Mouse (Mus musculus): Measurements from ENCODE around the gene Ran. TPM values are rescaled to one million over a fixed set of nuclear protein-coding genes. Genes with fewer than 3 reads are reported as not detected.

The Ran gene
- total RNA-seq, 2 experiments from 2014 or later: 141 to 171 TPM

DNA sequence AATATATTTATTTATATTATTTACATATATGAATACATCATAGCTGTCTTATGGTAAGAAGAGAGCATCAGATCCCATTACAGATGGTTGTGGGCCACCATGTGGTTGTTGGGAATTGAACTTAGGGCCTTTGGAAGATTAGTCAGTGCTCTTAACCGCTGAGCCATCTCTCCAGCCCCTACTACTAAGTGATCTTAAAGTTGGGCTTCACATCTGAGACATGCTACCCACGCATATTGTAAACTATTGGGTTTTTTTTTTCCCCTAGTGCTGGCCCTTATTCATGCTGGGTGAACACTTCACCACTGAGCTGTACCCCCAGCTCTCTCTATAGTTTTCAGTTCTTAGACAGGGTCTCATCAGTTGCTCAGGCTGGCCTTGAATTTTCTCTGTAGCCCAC lies 8.9 kb upstream of the Ran start:
- no peak for DNase-seq (ENCODE audit: extremely low spot score in 1 of 2, low spot score in 1 of 2)

DNA sequence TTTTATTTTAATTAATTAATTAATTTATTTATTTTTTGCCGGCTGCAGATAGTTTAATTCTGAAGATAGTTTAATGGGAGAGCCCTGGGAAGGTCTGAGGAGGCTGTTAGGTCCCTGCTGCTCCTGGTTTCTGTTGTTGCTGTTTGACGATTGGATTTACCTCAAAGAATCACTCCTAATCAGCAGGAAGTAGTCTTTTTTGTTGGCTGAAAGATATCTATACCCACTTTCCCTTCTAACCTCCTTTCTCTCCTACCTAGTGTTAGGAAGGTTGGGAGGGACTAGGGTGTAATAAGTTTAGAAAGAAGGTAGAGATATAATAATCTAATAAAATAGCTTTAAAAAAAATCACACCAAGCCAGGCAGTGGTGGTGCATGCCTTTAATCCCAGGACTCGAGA lies 4.8 kb upstream of the Ran start:
- no peak for DNase-seq (ENCODE audit: extremely low spot score in 1 of 2, low spot score in 1 of 2)

DNA sequence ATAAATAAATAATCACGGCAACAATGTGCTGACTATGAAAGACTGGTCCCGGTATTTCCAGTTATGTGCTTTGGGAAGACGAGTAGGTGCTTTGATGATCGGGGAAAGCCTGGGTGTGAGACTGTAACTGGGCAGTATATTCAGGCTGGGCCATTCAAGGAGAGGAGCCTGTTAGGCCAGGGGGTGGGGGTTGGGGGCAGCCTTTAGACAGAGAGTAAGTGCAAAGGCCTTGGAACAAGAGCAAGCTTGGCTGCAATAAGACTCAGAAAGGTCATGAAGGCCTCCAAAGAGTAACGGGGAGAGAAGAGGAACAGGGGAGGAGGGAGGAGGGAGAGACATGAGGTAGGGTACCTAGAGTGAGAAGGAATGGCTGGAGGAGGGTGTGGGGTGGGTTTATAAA lies 4.3 kb upstream of the Ran start:
- no peak for DNase-seq (ENCODE audit: extremely low spot score in 1 of 2, low spot score in 1 of 2)

DNA sequence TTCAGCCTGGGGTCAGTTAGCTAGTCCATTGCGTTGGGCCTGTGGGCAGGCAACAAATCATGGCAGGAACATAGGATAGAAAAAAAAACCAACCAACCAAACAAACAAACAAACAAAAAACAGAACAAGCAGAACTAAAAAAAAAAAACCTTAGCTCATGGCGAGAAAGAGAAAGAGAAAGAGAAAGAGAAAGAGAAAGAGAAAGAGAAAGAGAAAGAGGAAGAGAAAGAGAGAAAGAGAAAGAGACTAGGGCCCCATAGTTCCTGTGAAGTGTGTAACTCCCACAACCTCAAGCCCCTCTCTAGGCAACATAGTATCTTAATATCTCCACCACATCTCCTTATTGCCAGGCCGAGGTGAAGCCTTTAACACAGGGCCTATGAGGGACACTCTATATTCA lies 3.5 kb upstream of the Ran start:
- no peak for DNase-seq (ENCODE audit: extremely low spot score in 1 of 2, low spot score in 1 of 2)

DNA sequence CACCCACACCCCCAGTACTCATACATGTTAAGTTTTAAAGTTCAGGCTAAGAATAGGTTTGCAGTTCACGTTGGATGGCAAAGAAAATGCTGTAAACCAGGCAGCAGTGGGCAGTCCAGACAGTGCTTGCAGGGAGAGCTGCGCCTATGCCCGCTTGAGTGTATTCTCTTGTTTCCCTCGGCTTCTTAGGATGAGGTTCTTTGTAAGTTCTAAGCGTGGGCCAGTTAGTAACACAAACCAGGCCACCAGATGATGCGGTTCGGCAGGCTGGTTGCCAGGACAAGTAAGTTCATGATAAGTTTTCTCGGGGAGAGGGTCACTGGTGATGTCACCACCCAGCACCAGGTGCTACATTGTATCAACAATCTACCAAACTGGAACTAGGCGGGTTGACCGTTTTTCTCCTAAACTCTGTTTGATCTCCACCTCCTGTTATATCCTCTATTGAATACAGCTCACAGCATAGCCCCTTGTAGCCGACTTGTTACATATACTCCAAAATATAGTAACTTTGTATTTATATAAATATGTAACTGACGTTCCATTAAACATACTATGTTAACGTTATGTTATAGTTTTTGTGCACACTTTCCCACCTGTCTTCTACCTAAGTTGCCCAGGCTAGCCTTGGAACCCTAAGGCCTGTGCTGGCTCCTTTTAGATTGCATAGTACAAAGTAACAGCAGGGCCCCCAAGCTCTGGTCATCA lies 933 bp upstream of the Ran start:
- DNase-seq (ENCODE audit: extremely low spot score in 1 of 2, low spot score in 1 of 2): no peak

DNA sequence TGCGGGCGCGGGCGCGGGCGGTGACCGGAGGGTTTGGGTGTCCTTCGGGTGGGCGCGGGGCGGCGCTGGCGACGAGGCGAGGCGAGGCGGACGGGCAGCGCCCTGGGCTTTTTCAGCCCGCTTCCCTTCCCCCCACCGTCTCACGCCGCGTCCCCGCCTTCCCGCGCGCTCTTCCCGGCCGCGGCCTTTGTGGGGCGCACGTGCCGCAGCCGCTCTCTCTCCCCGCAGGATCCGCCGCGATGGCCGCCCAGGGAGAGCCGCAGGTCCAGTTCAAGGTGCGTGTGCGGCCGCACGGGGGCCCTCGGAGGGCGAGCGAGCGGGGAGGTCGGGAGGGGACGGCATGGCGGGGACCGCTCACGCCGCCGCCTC lies 415 bp downstream of the Ran start:
- no peak for DNase-seq (ENCODE audit: extremely low spot score in 1 of 2, low spot score in 1 of 2)

DNA sequence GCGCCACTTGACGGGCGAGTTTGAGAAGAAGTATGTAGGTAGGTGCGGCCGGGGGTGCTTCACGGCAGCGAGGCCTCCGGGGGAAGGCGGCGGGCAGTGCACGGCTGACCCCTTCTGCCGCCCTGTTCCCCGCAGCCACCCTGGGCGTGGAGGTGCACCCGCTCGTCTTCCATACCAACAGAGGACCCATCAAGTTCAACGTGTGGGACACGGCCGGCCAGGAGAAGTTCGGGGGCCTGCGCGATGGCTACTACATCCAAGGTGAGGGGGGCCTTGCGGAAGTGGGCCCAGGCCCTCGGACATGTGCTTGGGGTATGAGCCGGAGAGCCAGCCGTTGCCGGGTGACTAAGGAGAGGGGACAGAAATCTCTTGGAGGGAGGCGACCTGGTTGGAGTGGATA lies 862 bp downstream of the Ran start:
- peak in 1 of 2 experiments; percentile 17 for DNase-seq (ENCODE audit: extremely low spot score in 1 of 2, low spot score in 1 of 2)

DNA sequence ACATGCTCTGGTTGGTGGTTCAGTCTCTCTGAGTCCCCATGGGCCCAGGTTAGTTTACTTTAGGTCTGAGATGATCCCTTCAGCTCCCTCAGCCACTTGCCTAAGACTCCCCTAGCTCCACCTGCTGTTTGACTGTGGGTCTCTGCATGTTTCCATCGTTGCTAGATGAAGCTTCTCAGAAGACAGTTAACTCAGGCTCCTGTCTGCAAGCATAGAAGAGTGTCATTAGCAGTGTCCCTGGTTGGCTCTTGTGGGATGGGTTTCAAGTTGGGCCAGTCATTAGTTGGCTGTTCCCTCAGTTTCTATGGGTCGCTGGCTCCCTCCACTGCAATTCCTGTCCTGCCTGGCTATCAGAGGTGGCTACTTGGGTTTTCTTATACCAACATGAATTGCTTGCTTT lies 5.2 kb downstream of the Ran start:
- no peak for DNase-seq (ENCODE audit: extremely low spot score in 1 of 2, low spot score in 1 of 2)

DNA sequence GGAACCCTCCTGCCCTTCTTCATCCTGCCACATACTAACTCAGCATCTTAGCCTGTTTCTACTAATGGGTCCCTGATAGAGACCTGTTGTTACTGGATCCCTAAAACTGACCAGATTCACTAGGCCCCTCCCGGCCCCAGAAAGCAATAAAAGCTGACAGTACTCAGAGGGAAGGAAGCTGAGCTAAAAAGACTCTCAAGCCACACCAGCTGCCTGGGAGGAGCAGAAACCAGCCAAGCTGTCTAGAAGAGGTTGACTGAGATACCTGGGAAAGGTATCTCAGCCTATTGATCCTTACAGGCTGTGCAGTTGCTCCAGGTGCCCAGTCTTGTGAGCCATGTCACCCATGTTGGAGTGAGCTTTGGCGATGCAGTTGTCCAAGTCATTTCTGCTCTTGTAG lies 5.9 kb downstream of the Ran start:
- no peak for DNase-seq (ENCODE audit: extremely low spot score in 1 of 2, low spot score in 1 of 2)

DNA sequence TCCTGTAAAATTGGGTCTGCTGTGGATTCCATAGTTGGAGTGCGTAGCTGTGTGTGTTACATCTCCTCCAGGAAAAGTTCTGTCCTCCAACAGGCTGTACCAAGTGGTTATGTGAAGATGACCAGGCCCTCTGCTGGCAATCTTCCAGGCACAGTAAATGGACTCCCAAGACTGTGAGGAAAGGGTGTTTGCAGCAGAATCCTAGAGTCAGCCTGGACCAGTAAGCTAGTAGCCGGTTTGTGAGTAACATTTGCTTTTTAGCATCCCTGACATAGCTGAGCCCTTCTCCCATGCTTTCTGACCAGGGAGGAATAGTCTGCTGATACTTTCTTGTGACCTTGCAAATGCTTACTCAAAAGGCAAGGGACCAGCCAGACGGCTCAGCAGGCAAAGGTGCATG lies 6.3 kb downstream of the Ran start:
- DNase-seq (ENCODE audit: extremely low spot score in 1 of 2, low spot score in 1 of 2): no peak

DNA sequence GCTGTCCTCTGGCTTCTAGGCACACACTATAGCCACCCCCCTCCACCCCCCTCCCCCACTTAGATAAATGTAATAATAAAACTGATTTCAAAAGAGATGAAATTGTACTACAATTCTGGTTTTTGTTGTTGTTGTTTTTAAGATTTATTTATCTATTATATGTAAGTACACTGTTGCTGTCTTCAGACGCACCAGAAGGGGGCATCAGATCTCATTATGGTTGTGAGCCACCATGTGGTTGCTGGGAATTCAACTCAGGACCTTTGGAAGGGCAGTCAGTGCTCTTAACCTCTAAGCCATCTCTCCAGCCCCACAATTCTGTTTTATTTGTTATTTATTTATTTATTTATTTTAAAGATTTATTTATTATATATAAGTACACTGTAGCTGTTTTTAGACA lies 6.8 kb downstream of the Ran start:
- DNase-seq (ENCODE audit: extremely low spot score in 1 of 2, low spot score in 1 of 2): no peak

DNA sequence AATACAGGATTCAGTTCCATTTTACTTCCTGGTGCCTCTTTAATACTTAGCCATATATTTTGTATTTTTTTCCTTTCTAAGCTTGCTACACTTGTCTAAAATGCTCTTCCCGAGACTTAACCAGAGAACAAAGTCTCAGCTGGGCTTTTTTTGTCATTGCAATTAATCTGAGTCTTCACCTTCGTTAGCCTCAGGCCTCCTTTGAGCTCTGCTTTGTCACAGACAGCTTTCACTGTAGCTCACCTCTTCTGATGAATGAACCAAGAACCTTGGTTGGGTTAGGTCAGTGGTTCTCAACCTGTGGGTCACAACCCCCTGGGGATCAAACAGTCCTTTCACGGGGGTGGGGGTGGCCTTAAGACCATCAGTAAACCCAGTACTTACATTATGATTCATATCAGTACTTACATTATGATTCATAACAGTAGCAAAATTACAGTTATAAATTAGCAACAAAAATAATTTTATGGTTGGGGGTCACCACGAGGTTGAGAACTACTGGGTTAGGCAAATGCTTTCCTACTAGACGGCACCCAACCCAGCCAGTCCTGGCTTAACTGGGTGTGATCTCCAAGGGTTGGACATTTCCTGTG lies 9.4 kb downstream of the Ran start:
- DNase-seq (ENCODE audit: extremely low spot score in 1 of 2, low spot score in 1 of 2): no peak

DNA sequence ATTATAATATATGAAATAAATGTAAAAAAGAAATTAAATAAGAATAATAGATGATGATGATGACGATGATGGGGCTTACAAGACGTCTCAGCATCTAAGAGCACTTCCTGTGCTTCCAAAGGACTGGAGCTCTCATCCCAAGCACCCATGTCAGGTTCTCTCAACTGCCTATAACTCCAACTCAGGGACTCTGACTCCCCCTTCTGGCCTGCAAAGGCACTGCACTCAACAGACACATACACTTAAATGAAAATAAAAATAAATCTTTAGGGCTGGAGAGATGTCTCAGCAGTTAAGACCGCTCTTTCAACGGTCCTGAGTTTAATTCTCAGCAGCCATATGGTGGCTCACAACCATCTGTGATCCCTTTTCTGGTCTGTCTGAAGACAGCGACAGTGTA lies 16.8 kb downstream of the Ran start:
- no peak for DNase-seq (ENCODE audit: extremely low spot score in 1 of 2, low spot score in 1 of 2)

DNA sequence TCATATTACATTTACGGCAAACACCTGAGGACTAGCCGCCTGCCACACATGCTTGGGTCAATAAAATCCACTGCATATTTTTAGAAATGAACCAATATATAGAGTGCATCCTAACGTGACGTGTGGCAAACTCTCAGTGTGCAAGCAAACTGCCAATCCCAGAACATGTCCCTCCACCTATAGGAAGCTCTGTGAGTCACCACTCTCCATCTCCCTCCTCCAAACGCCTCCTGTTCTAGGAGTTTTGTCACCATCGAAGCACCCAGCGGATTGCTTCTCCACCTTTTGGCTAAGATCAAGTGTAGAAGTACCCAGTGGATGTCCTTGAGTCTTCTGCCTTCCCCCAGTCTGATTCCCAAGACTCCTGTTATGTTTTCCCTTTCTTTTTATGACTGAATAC lies 17.9 kb downstream of the Ran start:
- no peak for DNase-seq (ENCODE audit: extremely low spot score in 1 of 2, low spot score in 1 of 2)

DNA sequence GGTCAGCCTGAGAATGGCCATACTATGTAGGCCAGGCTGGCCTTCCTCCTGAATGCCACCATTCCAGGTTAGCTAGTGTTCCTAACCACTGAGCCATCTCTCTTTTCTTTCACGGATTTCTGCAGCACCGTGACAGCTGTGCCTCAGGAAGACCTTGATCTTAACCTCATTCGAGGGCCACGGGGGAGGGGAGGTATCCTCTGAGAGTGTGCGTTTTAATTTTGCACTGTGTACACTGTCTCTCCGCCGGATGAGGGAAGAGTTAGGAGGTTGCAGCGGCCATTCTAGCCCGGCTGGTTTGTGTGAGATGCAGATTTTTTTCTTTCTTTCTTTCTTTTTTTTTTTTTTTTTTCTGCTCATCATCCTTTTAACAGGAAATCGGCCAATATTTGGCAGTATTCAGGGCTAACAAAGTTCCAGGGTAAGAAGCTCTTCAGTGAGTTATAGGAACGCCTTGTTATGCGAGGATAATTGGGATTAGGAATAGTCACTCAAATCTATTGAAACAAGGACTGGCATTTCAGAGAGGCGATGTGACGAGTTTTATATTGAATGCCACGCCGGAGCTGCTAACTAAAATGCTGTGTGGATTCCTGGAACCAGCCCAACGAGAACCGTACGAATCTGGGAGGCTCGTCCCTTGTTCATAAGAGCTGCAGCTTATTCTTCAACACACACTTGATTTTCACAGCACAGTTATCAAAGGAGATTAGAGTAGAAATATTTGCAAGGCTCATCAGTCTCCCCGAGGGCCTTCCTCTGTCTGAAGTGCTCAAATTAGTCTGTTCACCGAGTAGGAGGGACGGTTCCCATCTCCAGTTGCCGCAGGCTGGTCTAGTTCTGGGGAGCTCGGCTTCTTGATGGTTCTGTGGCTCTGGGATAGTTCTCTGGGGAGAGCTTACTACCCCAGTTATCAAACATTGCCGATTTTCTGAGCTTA lies 26.0 kb downstream of the Ran start:
- DNase-seq (ENCODE audit: extremely low spot score in 1 of 2, low spot score in 1 of 2): peak in 1 of 2 experiments; percentile 48

DNA sequence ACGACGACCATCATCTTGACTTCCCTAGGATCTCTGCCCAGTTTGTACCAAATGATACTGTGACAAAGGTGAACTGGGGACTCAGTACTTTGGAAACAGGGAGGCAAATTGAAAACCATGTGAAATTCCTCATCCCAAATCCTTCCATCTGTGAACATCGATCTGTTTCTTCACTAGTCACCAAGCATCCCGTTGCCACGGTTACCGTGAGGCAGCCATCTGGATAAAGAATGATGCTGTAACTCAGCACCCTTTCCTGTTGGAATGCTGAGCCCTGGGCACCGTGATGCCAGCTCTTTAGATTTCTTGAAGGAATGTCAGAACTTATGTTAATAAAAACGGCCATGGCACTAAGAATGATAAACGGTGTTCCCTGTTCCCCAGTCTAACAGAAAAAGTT lies 29.5 kb downstream of the Ran start:
- peak in 1 of 2 experiments; percentile 63 for DNase-seq (ENCODE audit: extremely low spot score in 1 of 2, low spot score in 1 of 2)

DNA sequence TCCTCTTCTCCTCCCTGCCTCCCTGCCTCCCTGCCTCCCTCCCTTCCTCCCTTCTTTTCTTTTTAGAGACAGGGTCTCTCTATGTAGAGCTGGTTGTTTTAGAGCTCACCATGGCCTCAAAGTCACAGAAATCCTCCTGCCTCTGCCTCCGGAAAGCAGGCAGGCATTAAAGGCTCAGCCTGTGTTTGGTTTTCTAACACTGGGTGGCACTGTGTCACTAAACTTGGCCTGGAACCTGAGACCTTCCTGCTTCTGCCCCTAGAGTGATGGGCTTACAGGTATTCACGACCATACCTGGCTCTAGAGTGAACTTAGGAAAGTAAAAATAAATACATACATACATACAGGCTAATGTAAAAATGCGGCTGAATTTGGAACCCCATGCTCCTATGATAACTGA lies 32.0 kb downstream of the Ran start:
- DNase-seq (ENCODE audit: extremely low spot score in 1 of 2, low spot score in 1 of 2): no peak

DNA sequence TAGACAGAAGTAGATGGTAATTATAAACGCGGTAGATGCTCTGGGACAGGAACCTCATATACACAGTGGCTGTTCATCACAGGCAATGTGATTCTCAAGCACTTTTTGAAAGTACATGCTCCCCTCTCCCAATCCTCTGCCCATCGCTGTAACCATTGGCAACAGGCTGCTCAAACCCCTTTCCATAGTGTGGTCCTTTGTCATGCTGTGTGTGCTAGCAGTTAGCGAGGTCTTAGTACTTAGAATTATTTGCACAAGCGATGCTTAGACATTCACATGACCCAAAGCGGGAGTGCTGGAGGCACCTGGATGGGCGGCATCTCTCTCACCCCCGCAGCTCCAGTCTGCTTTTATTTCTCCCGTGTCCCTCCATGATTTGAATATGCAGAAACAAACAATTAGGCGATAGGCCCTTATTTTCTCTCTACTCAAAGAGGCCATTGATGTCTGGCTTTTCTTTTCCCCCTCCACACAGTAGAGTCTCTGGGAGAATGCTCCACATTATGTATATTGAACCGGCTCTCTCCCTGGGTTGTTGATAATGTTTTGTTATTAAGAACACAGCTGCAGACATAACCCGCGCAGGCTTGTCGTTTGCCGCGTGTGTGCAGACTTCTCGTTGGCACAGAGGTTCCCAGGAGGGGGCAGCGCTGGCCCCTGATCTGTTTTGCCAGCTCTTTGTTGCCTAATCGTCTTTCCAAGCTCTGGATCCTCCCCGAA lies 32.9 kb downstream of the Ran start:
- no peak for DNase-seq (ENCODE audit: extremely low spot score in 1 of 2, low spot score in 1 of 2)

DNA sequence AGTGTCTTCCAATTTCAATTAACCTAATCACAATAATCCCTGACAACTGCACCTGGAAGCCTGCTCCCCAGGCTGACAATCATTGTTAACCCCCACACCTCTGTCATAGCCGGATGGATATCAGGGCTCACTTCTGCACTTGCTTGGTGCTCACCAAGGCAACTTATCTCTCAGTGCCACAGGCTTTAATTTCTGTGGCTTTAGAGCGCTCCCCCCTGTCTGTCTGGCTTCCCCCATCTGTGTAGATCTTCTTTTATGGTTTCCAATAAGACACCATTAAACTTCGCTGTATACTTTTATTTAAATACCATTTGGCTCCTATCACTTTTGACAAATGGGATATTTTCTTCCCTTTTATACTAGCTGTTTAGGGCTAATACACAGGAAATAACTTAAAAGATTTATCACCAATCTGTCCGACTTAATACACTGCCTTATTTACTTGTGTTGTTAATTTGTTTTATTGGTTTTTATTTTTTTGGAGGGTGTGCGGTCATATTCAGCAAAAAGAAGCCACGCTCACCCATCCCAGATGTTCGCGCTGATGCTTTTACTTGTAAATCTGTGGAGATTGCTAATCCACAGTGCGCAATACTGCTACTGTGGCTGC lies 34.9 kb downstream of the Ran start:
- no peak for DNase-seq (ENCODE audit: extremely low spot score in 1 of 2, low spot score in 1 of 2)

DNA sequence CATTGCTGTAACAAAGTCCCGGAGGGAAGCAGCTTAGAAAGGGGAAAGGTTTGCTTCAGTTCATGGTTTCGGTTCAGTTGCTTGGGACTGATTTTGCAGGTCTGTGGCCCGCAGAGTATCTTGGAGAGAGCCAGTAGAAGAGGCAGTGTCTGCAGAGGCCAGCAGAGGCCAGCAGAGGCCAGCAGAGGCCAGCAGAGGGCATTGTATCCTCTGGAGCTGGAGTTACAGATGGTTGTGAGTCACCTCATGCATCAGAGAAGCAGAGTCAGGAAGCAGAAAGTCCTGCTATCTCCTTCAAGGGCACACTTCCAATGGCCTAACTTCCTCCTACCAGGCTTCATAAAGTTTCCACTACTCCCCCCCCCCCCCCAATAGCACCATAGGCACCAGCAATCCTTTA lies 39.2 kb downstream of the Ran start:
- no peak for DNase-seq (ENCODE audit: extremely low spot score in 1 of 2, low spot score in 1 of 2)

DNA sequence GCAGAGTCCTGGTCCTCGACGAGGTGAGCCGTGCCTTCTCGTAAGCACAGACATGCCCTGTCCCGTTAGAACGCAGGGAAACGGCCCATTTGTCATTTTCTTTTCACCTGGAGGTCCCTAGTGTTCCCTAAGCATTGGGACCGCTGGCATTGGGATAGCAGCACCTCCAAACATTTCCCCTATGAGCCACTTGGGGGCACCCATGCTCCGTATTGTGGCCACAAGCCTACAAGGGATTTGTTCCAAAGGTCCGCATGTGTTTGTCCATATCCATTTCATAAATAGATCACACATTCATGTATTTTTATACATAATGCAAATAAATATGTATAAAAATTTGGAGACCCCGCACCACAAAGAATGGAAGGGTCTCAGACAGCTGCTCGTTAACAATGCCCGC lies 41.7 kb downstream of the Ran start:
- peak in 1 of 2 experiments; percentile 81 for DNase-seq (ENCODE audit: extremely low spot score in 1 of 2, low spot score in 1 of 2)

Measured in layer of hippocampus, postnatal 25 days (tissue).